Mouse (Mus musculus): ENCODE measurements around the gene Wwc1. TPM values are rescaled to one million over a fixed set of nuclear protein-coding genes. Genes with fewer than 3 reads are reported as not detected.

Wwc1 gene
- total RNA-seq, 1 experiment: 30.4 TPM

DNA sequence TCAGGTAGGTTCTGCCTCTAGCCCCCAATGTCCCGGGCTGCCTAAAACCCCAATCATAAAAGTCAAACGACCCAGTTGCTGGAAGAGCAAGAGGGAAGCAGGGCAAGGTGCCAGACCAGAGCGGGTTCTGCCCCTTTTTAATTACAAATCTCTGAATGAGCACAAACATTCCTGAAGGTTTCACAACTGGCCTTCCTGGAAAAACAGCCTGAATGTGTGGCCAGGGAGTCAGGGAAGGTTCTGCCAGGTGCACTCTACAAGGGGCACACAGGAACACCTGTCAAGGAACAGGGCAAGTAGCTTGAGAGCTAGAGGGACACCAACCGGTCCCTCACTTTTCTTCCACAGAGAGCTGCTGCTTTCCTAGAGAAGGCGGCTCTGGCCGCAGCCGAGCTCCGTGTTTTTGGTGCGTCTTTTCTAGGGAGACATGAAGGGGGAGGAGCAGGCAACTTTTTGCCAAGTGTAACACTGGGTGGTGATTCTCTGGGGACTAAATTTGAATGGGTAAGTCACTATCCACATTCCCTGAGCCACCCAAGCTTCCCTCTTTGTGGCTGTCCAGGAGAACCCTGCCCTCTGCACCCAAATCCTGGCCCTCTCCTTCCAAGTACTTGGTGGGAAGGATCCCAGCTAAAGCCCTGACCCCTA lies 60.3 kb downstream of the Wwc1 start:
- no peaks in the 10 kb centered on the region for H3K9me3 ChIP-seq (ENCODE audit: control insufficient read depth, insufficient read depth, low read depth, low read length)
- no peak for DNase-seq (ENCODE audit: low read depth, low spot score)
- peaks cover 8 to 21% of the 10 kb centered on the region in 2 experiments for H3K4me1 ChIP-seq (ENCODE audit: control insufficient read depth in 2 of 2, insufficient read depth in 2 of 2, low read length in 2 of 2, poor library complexity in 1 of 2)
- no peak overlapping the region for H3K27ac ChIP-seq (ENCODE audit: insufficient read depth, low read depth, low read length, poor library complexity, severe bottlenecking)
- no peaks in the 10 kb centered on the region; the same call in 1 of the 2 replicates for H3K36me3 ChIP-seq (ENCODE audit: control insufficient read depth, insufficient read depth, low read length, poor library complexity, severe bottlenecking)
- no peak for TF ChIP-seq MAFK (IDR thresholded peaks at IDR 0.05; ENCODE audit: insufficient read depth, low read depth, low read length)
- TF ChIP-seq CHD2 (IDR thresholded peaks at IDR 0.05; ENCODE audit: low read depth, low read length): no peak
- no peak overlapping the region for H3K9ac ChIP-seq (ENCODE audit: insufficient read depth, low read depth, low read length, poor library complexity, severe bottlenecking)
- in situ Hi-C loops (cut with MboI; ENCODE audit: low sequenced_read_pairs in 2 of 2, unreplicated experiment in 2 of 2): no loop called here
- H3K4me3 ChIP-seq (ENCODE audit: insufficient read depth in 1 of 2, low read depth in 1 of 2, low read length in 2 of 2, poor library complexity in 1 of 2, severe bottlenecking in 1 of 2): no peak overlapping the region

DNA sequence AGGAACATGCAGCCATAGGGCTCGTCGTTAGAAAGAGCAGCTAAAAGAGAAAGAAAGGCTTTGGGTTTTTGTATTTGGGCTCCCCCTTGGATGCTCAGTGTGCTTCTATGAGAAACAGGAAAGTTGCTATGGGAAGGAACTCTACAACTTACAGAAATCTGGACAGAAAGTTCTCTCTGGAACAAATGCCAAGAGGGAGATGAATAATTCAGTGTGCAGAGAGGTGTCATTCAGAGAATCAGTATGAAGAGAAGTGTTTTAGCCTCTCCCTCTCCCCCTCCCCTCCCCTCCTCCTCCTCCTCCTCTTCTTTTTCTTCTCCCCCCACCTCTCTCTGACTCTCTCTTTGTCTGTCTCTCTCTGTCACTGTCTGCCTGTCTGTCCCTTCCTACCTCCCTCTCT lies 60.9 kb downstream of the Wwc1 start:
- H3K9me3 ChIP-seq (ENCODE audit: control insufficient read depth, insufficient read depth, low read depth, low read length): no peaks in the 10 kb centered on the region
- DNase-seq (ENCODE audit: low read depth, low spot score): no peak
- H3K4me3 ChIP-seq (ENCODE audit: insufficient read depth in 1 of 2, low read depth in 1 of 2, low read length in 2 of 2, poor library complexity in 1 of 2, severe bottlenecking in 1 of 2): no peak overlapping the region
- peaks cover 8 to 16% of the 10 kb centered on the region in 2 experiments for H3K4me1 ChIP-seq (ENCODE audit: control insufficient read depth in 2 of 2, insufficient read depth in 2 of 2, low read length in 2 of 2, poor library complexity in 1 of 2)
- H3K9ac ChIP-seq (ENCODE audit: insufficient read depth, low read depth, low read length, poor library complexity, severe bottlenecking): no peak overlapping the region
- H3K27ac ChIP-seq (ENCODE audit: insufficient read depth, low read depth, low read length, poor library complexity, severe bottlenecking): no peak overlapping the region
- in situ Hi-C loops (cut with MboI; ENCODE audit: low sequenced_read_pairs in 2 of 2, unreplicated experiment in 2 of 2): no loop called here
- H3K36me3 ChIP-seq (ENCODE audit: control insufficient read depth, insufficient read depth, low read length, poor library complexity, severe bottlenecking): no peaks in the 10 kb centered on the region; the same call in 1 of the 2 replicates
- TF ChIP-seq ZNF384 (IDR thresholded peaks at IDR 0.05; ENCODE audit: low read depth, low read length) (no peak), CHD2 (IDR thresholded peaks at IDR 0.05; ENCODE audit: low read depth, low read length) (no peak), MAFK (IDR thresholded peaks at IDR 0.05; ENCODE audit: insufficient read depth, low read depth, low read length) (no peak), HCFC1 (IDR thresholded peaks at IDR 0.05; ENCODE audit: borderline replicate concordance, insufficient read depth, low read length) (no peak), ZC3H11A (IDR thresholded peaks at IDR 0.05; ENCODE audit: borderline replicate concordance, low read depth, low read length) (no peak)

DNA sequence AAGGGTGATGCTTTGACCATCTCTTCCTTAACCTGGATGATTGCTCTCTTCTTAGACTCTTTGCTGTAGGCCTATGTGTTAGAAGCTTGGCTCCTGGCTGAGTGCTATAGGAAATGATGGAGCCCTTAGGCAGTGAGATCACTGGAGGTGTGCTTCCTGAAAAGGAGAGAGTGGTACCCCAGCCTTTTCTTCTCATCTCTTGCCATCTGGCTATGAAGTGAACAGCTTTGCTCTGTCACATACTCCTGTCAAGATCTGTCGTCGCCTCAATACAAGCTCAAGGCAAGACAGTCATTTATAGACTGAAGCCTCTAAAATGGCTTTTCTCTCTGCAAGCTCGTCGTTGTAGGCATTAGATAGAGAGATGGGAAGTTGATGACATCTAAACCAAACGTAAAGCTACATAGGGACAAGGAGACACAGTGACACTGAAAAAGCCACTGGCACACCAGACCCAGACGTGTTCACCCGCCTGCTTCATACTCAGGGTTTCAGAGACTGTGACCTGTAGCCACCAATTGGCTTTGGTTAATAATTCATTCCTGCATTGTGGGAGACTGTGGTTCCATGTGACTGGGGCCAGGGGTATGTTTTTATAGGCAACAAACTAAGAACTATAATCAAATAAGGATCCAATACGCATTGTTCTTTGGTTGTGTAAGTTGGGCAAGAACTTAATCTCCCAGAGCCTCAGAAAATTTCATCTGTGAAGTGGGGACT lies 63.7 kb downstream of the Wwc1 start:
- no peak overlapping the region for H3K27ac ChIP-seq (ENCODE audit: insufficient read depth, low read depth, low read length, poor library complexity, severe bottlenecking)
- no peak for DNase-seq (ENCODE audit: low read depth, low spot score)
- TF ChIP-seq ZNF384 (IDR thresholded peaks at IDR 0.05; ENCODE audit: low read depth, low read length) (no peak), ZC3H11A (IDR thresholded peaks at IDR 0.05; ENCODE audit: borderline replicate concordance, low read depth, low read length) (no peak), MAFK (IDR thresholded peaks at IDR 0.05; ENCODE audit: insufficient read depth, low read depth, low read length) (no peak), HCFC1 (IDR thresholded peaks at IDR 0.05; ENCODE audit: borderline replicate concordance, insufficient read depth, low read length) (no peak), CHD2 (IDR thresholded peaks at IDR 0.05; ENCODE audit: low read depth, low read length) (no peak)
- in situ Hi-C loops (cut with MboI; ENCODE audit: low sequenced_read_pairs in 2 of 2, unreplicated experiment in 2 of 2): no loop called here
- no peaks in the 10 kb centered on the region for H3K9me3 ChIP-seq (ENCODE audit: control insufficient read depth, insufficient read depth, low read depth, low read length)
- no peak overlapping the region for H3K4me3 ChIP-seq (ENCODE audit: insufficient read depth in 1 of 2, low read depth in 1 of 2, low read length in 2 of 2, poor library complexity in 1 of 2, severe bottlenecking in 1 of 2)
- no peak overlapping the region for H3K9ac ChIP-seq (ENCODE audit: insufficient read depth, low read depth, low read length, poor library complexity, severe bottlenecking)
- peaks cover 4% of the 10 kb centered on the region; the same call in 1 of the 2 replicates for H3K36me3 ChIP-seq (ENCODE audit: control insufficient read depth, insufficient read depth, low read length, poor library complexity, severe bottlenecking)
- peaks cover 2 to 6% of the 10 kb centered on the region in 2 experiments; a peak in 2 of 4 replicates for H3K4me1 ChIP-seq (ENCODE audit: control insufficient read depth in 2 of 2, insufficient read depth in 2 of 2, low read length in 2 of 2, poor library complexity in 1 of 2)

DNA sequence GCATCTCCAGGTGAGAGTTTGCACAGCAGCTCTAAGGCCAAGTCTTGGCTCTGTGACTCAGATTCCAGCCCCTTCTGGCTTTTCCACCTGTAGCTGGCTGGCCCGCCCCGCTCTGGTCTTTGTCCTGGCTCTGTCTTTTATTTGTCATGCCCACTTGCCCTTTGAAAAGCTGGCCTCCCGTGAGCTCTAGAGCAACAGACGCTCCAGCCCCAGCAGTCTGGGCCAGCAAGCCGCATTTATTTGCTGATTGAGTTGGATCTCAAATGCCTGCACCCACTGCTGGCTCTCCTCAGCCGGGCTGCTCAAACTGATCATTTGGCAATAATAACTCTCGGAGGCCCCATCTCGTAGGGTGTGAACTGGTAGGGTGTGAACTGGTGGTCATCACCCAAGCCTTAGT lies 64.8 kb downstream of the Wwc1 start:
- in situ Hi-C loops (cut with MboI; ENCODE audit: low sequenced_read_pairs in 2 of 2, unreplicated experiment in 2 of 2): no loop called here
- Histone ChIP-seq H3K9me3 (ENCODE audit: control insufficient read depth, insufficient read depth, low read depth, low read length) (no peaks in the 10 kb centered on the region), H3K27ac (ENCODE audit: insufficient read depth, low read depth, low read length, poor library complexity, severe bottlenecking) (no peak overlapping the region), H3K4me1 (ENCODE audit: control insufficient read depth in 2 of 2, insufficient read depth in 2 of 2, low read length in 2 of 2, poor library complexity in 1 of 2) (peaks cover 2% of the 10 kb centered on the region in 2 experiments; a peak in 2 of 4 replicates), H3K36me3 (ENCODE audit: control insufficient read depth, insufficient read depth, low read length, poor library complexity, severe bottlenecking) (peaks cover 4% of the 10 kb centered on the region; the same call in 1 of the 2 replicates), H3K9ac (ENCODE audit: insufficient read depth, low read depth, low read length, poor library complexity, severe bottlenecking) (no peak overlapping the region), H3K4me3 (ENCODE audit: insufficient read depth in 1 of 2, low read depth in 1 of 2, low read length in 2 of 2, poor library complexity in 1 of 2, severe bottlenecking in 1 of 2) (no peak overlapping the region)
- DNase-seq (ENCODE audit: low read depth, low spot score): no peak
- TF ChIP-seq ZNF384 (IDR thresholded peaks at IDR 0.05; ENCODE audit: low read depth, low read length): no peak

Data from ES-E14 (cell line).